Mouse (Mus musculus) small intestine, adult 2 months (tissue): Measurements from ENCODE around the gene Atp6v1g2.

Experiments used
- CTCF ChIP-seq: fragments of 200-500 bp; IDR thresholded peaks from 2 replicates; pipeline ENCODE4 v1.5.1; 2012; ENCODE audit warnings: low read depth, mild to moderate bottlenecking, control low read depth, inconsistent platforms, low read length, moderate library complexity, mixed read lengths; ENCODE audit not compliant: insufficient replicate concordance, insufficient read length; ENCODE audit errors: extremely low read depth
- POLR2A ChIP-seq: fragments of 200-500 bp; IDR thresholded peaks from 2 replicates; pipeline ENCODE4 v1.6.1; 2012; ENCODE audit warnings: low read depth, mild to moderate bottlenecking, control low read depth, inconsistent platforms, low read length, moderate library complexity

DNA sequence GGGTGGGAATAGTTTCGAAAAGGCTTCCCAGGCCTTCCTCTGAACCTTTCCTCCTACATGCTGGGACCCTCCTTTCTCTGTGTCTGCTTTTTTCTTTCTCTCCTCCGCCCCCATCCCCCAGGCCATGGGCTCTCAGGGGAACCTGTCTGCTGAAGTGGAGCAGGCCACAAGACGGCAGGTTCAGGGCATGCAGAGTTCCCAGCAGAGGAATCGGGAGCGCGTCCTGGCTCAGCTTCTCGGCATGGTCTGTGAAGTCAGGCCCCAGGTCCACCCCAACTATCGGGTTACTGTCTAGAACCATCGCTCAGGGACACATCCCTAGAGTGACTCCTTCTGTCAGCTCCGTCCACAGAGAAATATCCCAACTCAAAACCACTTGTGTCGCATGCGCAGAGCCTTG lies 4.0 kb downstream of the Atp6v1g2 start:
- TF ChIP-seq POLR2A (no peak), CTCF (no peak)
